Mouse (Mus musculus) hindbrain, postnatal 0 days (tissue): ENCODE data around the gene Tlcd2. TPM values are rescaled to one million over a fixed set of nuclear protein-coding genes. Genes with fewer than 3 reads are reported as not detected.

Source experiments
- ATAC-seq: fragments of 200-750 bp; cut with Nextera tagmentation; 2 replicates; pipeline ENCODE4 v1.8.0; 2017; ENCODE audit warnings: mild to moderate bottlenecking, moderate TSS enrichment, moderate library complexity
- DNase-seq: peaks from one replicate; pipeline ENCODE4 v3.0.0-alpha.2; 2015; ENCODE audit warnings: low spot score
- H3K27ac ChIP-seq: fragments of 300-500 bp; sonication (generic); 2 replicates; pipeline ENCODE4 v1.5.1; 2014; ENCODE audit warnings: mild to moderate bottlenecking
- H3K27me3 ChIP-seq: fragments of 300-500 bp; sonication (generic); 2 replicates; pipeline ENCODE4 v1.6.1; 2014; ENCODE audit warnings: low read length, mixed read lengths; ENCODE audit not compliant: insufficient read depth
- H3K36me3 ChIP-seq: fragments of 300-500 bp; sonication (generic); 2 replicates; pipeline ENCODE4 v1.6.1; 2014; ENCODE audit warnings: low read length, mixed read lengths; ENCODE audit not compliant: insufficient read depth
- H3K4me1 ChIP-seq: fragments of 300-500 bp; sonication (generic); 2 replicates; pipeline ENCODE4 v1.6.1; 2014; ENCODE audit warnings: antibody characterized with exemption, low read length, mixed read lengths; ENCODE audit not compliant: insufficient read depth
- H3K4me2 ChIP-seq: fragments of 300-500 bp; sonication (generic); 2 replicates; pipeline ENCODE4 v1.6.1; 2014; ENCODE audit warnings: low read depth, mild to moderate bottlenecking, low read length, moderate library complexity, mixed read lengths
- H3K4me3 ChIP-seq: fragments of 300-500 bp; sonication (generic); 2 replicates; pipeline ENCODE4 v1.5.1; 2014; ENCODE audit warnings: low read length
- H3K9ac ChIP-seq: fragments of 300-500 bp; sonication (generic); replicated peaks from 2 replicates; pipeline ENCODE4 v1.6.1; 2014; ENCODE audit warnings: mild to moderate bottlenecking, low read length, moderate library complexity, mixed read lengths
- H3K9me3 ChIP-seq: fragments of 300-500 bp; sonication (generic); 2 replicates; pipeline ENCODE4 v1.6.1; 2016; ENCODE audit warnings: low read length, mixed read lengths
- CTCF ChIP-seq: IDR thresholded peaks from 2 replicates; pipeline ENCODE4 v1.5.1; 2016; ENCODE audit warnings: antibody characterized with exemption, control low read depth, low read depth
- WGBS: fragments of 180-500 bp; shearing (Covaris S2); extraction: QIAGEN DNeasy Blood & Tissue Kit; methylation state at CpG from one replicate; pipeline ENCODE4 v1.1.7; 2014; 5-methylcytosine and 5-hydroxymethylcytosine counted together
- polyA plus RNA-seq: library from polyadenylated mRNA; unstranded; fragments of >200 nt; fragmentation: Nextera tagmentation; extraction: Ambion mirVana; gene quantifications from 2 replicates; pipeline ENCODE4 v1.2.1, GENCODE M21; 2015
- total RNA-seq: library from RNA; depleted of rRNA; stranded (reverse); fragments of >200 nt; gene quantifications from 2 replicates; pipeline ENCODE4 v1.2.3, GENCODE M21; 2014

Gene Tlcd2
- total and polyA plus RNA-seq, 2 experiments from 2014 or later: 1.0 to 1.5 TPM

- Histone ChIP-seq H3K27me3 (no peaks in the 10 kb centered on the region), H3K9me3 (no peaks in the 10 kb centered on the region), H3K9ac (no peak overlapping the region), H3K4me2 (no peak overlapping the region), H3K36me3 (peaks cover 24% of the 10 kb centered on the region; the same call in 1 of the 2 replicates), H3K4me1 (peaks cover 2% of the 10 kb centered on the region; the same call in 1 of the 2 replicates), H3K27ac (no peak overlapping the region), H3K4me3 (no peak overlapping the region)
- ATAC-seq (no peak), DNase-seq (no peak)
- 82% methylated on average over 3 of the region's 3 CpGs for WGBS
- no peak for TF ChIP-seq CTCF
Measured at GRCm38 (mm10) chr11:75448575-75448974, 12.9 kb upstream of the Tlcd2 start.

- no peak overlapping the region for H3K4me3 ChIP-seq
- no peak for ATAC-seq
Measured at GRCm38 (mm10) chr11:75449695-75450094, 11.8 kb upstream of the Tlcd2 start.

GRCm38 (mm10) chr11:75450304-75450908, 11.1 kb upstream of the Tlcd2 start:
- WGBS: 84% methylated on average over 8 of the region's 8 CpGs
- Histone ChIP-seq H3K9ac (no peak overlapping the region), H3K4me1 (peaks cover 10% of the 10 kb centered on the region; the same call in 1 of the 2 replicates), H3K4me2 (no peak overlapping the region), H3K36me3 (peaks cover 24% of the 10 kb centered on the region; the same call in 1 of the 2 replicates), H3K27me3 (no peaks in the 10 kb centered on the region), H3K4me3 (no peak overlapping the region), H3K27ac (no peak overlapping the region), H3K9me3 (no peaks in the 10 kb centered on the region)
- ATAC-seq (no peak), DNase-seq (no peak)
- no peak for TF ChIP-seq CTCF

More at GRCm38 (mm10) chr11:75449695-75450094, 11.8 kb upstream of the Tlcd2 start:
- Histone ChIP-seq H3K27ac (no peak overlapping the region), H3K27me3 (no peaks in the 10 kb centered on the region), H3K36me3 (peaks cover 24% of the 10 kb centered on the region; the same call in 1 of the 2 replicates), H3K4me2 (no peak overlapping the region), H3K4me1 (peaks cover 7% of the 10 kb centered on the region; the same call in 1 of the 2 replicates), H3K9ac (no peak overlapping the region), H3K9me3 (no peaks in the 10 kb centered on the region)
- WGBS: 68% methylated on average over 7 of the region's 7 CpGs
- no peak for DNase-seq
- TF ChIP-seq CTCF: no peak

- Histone ChIP-seq H3K4me2 (no peak overlapping the region), H3K36me3 (peaks cover 24% of the 10 kb centered on the region; the same call in 1 of the 2 replicates), H3K9ac (no peak overlapping the region), H3K27me3 (no peaks in the 10 kb centered on the region), H3K9me3 (no peaks in the 10 kb centered on the region), H3K4me1 (peaks cover 10% of the 10 kb centered on the region; the same call in 1 of the 2 replicates), H3K27ac (no peak overlapping the region), H3K4me3 (no peak overlapping the region)
- no peak for ATAC-seq
- no peak for DNase-seq
- no peak for TF ChIP-seq CTCF
- WGBS: 91% methylated on average over 15 of the region's 15 CpGs
Measured at GRCm38 (mm10) chr11:75450936-75451335, 10.6 kb upstream of the Tlcd2 start.

GRCm38 (mm10) chr11:75452081-75452480, 9.4 kb upstream of the Tlcd2 start:
- 93% methylated on average over 8 of the region's 8 CpGs for WGBS
- no peak for TF ChIP-seq CTCF
- H3K9ac ChIP-seq: no peak overlapping the region
- H3K9me3 ChIP-seq: no peaks in the 10 kb centered on the region
- H3K4me1 ChIP-seq: peaks cover 10% of the 10 kb centered on the region; the same call in 1 of the 2 replicates
- no peak overlapping the region for H3K4me2 ChIP-seq
- ATAC-seq: no peak
- no peak overlapping the region for H3K27ac ChIP-seq
- no peak overlapping the region for H3K4me3 ChIP-seq
- no peaks in the 10 kb centered on the region for H3K27me3 ChIP-seq
- H3K36me3 ChIP-seq: peaks cover 20% of the 10 kb centered on the region; the same call in 1 of the 2 replicates
- DNase-seq: no peak

GRCm38 (mm10) chr11:75452812-75453557, 8.5 kb upstream of the Tlcd2 start:
- no peak overlapping the region for H3K4me3 ChIP-seq
- ATAC-seq (no peak), DNase-seq (no peak)
- peaks cover 12% of the 10 kb centered on the region; the same call in 1 of the 2 replicates for H3K36me3 ChIP-seq
- peaks cover 10% of the 10 kb centered on the region; the same call in 1 of the 2 replicates for H3K4me1 ChIP-seq
- H3K4me2 ChIP-seq: 0 out of 2 replicates have a peak overlapping the region, but pooled peaks have one; percentile 85
- TF ChIP-seq CTCF: no peak
- H3K9ac ChIP-seq: no peak overlapping the region
- H3K9me3 ChIP-seq: no peaks in the 10 kb centered on the region
- no peaks in the 10 kb centered on the region for H3K27me3 ChIP-seq
- 92% methylated on average over 31 of the region's 31 CpGs for WGBS
- no peak overlapping the region for H3K27ac ChIP-seq
